Mouse (Mus musculus) testis, postnatal 14 days (tissue): ENCODE results near the gene Stk24.
"Not testable (repeated sequence)": the region's sequence is repeated elsewhere in the genome, so short reads cannot be mapped to it uniquely, and the experiment has no call there.

Source experiments
- DNase-seq: peaks from one replicate; pipeline ENCODE4 v3.0.0; 2021; ENCODE audit warnings: low spot score

Stk24 gene

GRCm38 (mm10) chr14:121379827-121380145 is at the start of gene Stk24:
TSS of gene Stk24 (minus strand) at chr14:121380011.
- DNase-seq = no peak

DNA sequence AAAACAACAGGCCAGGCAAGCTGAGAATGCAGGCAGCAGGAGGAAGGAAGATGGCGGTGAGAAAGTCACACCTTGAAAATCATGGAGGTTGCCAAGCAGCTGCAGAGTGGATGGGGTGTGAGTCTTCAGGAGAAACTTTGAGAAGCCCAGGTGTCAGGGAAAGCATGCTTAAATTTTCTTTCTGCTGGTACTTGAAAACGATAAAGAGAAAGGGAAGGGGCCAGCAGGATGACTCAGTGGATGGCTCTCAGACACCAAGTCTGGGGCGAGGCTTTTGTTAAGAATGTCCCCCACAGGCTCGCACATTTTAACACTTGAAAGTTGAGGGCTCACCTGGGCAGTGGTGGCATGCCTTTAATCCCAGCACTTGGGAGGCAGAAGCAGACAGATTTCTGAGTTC is 48.3 kb upstream of the Stk24 start:
- no peak for DNase-seq

DNA sequence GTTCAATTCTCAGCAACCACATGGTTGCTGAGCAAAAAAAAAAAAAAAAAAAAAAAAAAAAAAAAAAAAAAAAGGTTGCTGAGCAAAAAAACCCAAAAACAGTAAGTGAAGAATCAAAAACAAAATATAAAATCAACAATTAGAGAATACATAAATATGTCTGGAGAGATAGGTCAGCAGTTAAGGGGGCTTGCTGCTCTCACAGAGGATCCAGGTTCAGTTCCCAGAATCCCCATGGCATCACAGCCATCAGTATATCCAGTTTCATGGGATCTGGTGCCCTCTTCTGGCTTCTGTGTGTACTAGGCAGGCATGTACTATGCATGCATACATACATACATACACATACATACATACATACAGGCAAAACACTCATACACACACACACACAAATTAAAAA is 46.9 kb upstream of the Stk24 start:
- no peak for DNase-seq

GRCm38 (mm10) chr14:121425004-121425793 is 45.4 kb upstream of the Stk24 start:
- DNase-seq = no peak

- no peak for DNase-seq
Measured at GRCm38 (mm10) chr14:121423341-121423751, 43.5 kb upstream of the Stk24 start.

- no peak for DNase-seq
Measured at GRCm38 (mm10) chr14:121422664-121423340, 43.0 kb upstream of the Stk24 start.

- no peak for DNase-seq
Measured at GRCm38 (mm10) chr14:121422000-121422399, 42.2 kb upstream of the Stk24 start.

DNA sequence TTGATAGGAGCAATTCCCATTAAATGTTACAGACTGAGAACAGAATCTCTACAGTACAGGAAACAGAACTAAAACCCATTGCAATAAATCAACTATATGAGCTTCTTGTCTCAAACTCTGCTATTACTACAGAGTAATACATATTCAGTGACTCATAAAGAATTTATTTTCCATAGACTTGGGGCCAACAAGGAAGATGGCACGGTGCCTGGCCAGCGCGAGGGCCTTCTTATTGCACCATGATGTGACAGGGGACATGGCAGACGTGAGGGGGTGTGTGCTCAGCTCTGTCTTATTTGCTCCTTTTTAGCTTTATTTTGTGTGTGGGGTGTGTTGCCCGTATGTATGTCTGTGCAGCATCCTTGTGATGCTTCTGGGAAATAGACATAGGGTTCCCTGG is 37.8 kb upstream of the Stk24 start:
- DNase-seq = no peak

DNA sequence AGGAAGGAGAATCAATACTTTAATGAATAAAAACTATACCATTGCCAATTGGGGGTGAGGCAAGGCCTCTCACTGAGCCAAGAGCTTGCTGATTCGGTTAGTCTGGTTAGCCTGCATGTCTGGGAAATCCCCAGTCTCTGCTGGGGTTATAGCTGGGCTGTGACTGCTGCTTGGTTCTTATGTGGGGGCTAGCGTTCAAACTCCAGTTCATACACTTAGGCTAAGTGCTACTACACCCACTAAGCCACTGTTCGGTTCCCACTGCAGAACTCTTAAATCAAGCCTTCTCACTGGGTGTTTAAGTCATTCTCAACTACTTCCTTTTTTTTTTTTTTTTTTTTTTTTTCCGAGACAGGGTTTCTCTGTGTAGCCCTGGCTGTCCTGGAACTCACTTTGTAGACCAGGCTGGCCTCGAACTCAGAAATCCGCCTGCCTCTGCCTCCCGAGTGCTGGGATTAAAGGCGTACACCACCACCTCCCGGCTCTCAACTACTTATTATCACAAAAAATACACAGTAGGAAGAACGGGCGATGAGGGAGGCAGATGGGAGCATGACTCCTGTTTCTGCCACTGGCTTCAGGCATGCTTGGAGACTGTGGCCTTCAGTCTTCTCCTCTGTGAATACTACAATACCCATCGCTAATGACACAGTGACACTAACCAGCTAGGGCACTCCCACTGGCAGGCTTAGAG is 37.0 kb upstream of the Stk24 start:
- DNase-seq = no peak

DNA sequence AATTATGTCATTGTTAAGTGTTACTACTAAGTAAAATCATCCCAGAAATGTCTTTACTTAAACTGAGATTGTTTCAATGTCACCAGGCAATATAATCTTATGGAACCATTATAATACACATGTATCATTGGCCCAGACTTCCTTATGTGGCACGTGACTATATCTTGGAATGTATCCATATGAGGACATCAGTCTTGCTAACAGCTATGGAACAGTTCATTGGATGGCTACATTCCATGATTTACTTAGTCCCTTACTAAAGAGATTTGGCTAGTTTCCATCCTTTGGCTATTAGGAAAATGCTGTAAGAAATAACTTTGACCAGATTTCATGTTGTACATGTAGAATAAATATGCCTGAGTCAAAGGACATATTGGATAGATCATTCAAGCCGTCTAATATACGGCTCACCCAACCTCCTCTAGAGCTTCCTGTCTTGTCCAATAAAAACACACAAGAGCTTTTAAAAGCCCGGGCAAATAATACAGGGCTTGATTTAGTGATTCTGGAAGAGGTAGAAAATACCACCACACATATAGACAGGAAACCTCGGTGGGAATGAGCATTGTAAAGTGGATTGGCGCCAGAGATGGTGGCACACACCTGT is 34.9 kb upstream of the Stk24 start:
- DNase-seq = no peak

DNA sequence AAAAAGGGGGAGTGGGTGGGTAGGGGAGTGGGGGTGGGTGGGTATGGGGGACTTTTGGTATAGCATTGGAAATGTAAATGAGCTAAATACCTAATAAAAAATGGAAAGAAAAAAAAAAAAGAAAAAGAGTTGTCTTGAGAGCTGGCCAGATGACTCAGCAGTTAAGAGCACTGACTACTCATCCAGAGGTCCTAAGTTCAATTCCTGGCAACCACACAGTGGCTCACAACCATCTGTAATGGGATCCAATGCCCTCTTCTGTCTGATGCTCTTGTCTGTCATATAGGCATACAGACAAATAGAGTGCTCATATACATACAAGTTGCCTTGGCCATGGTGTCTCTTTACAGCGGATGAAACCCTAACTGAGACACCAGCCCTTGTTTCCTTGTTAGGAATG is 33.9 kb upstream of the Stk24 start:
- not testable (repeated sequence) for DNase-seq

- no peak for DNase-seq
Measured at GRCm38 (mm10) chr14:121408944-121409343, 29.1 kb upstream of the Stk24 start.

DNA sequence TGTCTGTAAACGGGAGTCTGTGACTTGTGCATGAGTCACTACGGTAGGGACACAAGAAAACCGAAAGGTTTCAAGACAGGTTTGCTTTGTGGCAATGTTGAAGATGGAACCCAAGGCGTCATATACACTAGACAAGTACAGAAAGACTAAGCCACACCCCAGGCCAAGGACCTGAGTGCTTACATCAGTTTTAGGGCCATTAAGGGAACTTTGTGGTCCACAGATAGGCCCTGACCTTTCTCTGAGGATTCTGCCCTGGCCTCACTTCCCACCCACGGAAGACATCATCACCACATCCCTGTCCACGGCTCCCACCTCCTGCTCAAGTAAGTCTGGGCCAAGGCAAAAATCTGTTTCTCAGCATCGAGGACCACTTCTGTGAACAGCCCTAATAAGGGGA is 27.1 kb upstream of the Stk24 start:
- DNase-seq = no peak

GRCm38 (mm10) chr14:121405546-121405945 is 25.7 kb upstream of the Stk24 start:
- DNase-seq = no peak

GRCm38 (mm10) chr14:121405120-121405519 is 25.3 kb upstream of the Stk24 start:
- DNase-seq = no peak

- DNase-seq = no peak
Measured at GRCm38 (mm10) chr14:121399676-121400075, 19.9 kb upstream of the Stk24 start.

DNA sequence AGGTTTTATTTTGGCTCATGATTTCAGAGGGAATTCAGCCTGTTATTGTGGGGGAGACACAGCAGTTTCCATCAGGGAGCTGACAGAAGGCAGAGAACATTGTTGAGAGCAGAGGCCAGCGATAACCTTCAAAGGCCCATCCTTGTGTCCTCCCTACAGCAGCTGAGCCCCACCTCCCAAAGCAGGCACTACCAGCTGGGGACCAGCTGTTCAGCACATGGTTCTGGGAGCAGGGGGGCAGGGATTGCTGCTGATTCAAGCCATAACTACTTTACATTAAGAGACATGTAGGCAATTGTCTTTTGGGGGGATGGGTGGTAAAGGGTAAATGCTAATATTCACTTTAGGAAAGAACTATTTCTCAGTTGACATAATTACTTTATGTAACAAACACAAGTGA is 17.7 kb upstream of the Stk24 start:
- no peak for DNase-seq

- peak; percentile 53 for DNase-seq
Measured at GRCm38 (mm10) chr14:121395125-121395524, 15.3 kb upstream of the Stk24 start.

- peak; percentile 66 for DNase-seq
Measured at GRCm38 (mm10) chr14:121391927-121392326, 12.1 kb upstream of the Stk24 start.

DNA sequence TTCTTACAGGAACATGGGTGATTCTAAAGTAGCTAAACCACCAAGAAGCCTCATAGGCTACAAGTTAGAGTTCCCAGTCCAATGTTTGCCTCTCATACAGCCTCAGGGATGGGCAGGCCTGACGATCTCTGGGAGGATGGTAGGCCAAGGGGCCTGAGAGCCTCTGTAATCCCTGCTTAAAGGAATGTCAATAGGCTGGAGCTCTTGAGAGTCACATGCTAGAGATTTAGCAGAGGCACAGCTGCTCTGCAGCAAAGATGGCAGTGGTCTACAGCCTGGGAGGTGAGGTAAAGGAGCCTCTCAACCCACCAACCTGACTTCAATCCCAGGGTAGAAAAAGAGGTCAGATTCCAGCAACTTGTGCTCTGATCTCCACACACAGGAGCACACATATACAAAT is 7.9 kb upstream of the Stk24 start:
- DNase-seq = no peak

- no peak for DNase-seq
Measured at GRCm38 (mm10) chr14:121385440-121385839, 5.6 kb upstream of the Stk24 start.

GRCm38 (mm10) chr14:121383801-121384200 is 4.0 kb upstream of the Stk24 start:
- no peak for DNase-seq
